Mouse (Mus musculus): ENCODE measurements around the gene Pax9. TPM values are rescaled to one million over a fixed set of nuclear protein-coding genes. Genes with fewer than 3 reads are reported as not detected.

Pax9 gene
- not detected for total RNA-seq (2021)
- long read RNA-seq, experiment 1, result 0 reads
- long read RNA-seq, experiment 2, result 0 reads

DNA sequence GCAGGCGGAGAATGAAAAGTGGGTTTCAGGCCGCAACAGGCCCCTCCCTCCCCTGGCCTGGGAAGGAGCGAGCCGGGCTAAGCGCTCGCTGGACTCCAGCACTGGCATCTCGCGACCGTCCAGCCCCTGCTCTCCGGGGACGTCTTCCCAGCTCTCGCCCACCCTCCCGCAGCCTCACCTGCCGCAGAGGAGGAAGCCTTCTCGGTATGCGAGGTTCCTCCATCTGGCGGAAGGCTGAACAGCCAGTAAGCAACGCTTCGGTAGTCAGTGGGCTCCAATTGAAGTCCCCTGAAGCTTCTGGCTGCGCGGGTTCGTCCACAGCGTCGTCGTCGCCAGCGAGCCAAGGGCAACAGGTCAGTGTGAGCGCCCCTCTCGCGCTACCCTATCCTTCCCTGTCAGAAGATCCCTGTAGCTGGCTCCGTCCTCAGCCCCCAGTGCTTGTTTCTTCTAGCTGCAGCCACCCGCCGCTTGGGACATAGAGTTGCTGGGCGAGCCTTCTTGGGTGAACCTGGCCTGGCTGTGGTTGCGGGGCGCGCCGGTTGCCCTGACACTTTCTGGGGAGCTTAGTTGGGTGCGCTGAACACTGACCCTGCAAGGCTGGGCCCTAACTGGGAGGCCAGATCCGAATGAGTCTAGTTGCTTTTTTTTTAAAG lies at the start of gene Pax9:
TSS of gene Pax9 (plus strand) at position 341 of the 653 bp plus-strand sequence.
- Histone ChIP-seq H3K4me3 (no peak within 1 kb of the TSS), H3K27ac (no peak within 1 kb of the TSS)
- no peak for TF ChIP-seq CTCF (conservative IDR thresholded peaks at IDR 0.05)
- no peak for DNase-seq (ENCODE audit: low spot score in 2 of 2)

DNA sequence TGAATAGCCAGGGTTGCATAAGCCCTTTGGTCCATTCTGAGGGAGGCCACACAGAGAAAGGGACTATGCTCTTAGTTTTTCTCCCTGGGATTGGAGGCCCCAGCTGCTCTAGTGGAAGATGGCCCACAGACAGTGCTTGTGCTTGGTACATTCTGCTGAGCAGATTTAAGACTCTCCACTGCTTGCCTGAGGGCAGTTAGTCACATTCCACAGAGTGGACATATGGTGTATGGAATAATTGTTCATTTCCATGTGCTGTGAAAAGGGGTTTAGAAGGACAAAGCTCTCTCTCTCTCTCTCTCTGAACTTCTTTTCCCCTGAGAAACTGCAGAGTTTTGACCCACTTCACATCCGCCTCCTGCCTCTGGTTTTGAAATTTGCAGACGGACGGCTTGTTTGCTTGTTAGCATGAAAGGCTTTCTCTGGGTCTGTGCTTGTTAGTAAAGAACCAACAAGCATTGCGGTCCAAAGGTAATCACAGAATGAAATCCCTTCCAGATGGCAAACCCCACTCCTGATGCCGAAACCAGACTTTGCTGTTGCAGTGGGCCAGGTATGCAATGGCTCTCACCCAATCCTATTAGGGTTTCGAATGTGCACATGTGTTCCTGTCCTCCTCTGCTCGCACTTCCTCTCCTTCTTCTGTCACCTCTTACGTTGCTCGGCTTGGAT lies 22.0 kb upstream of the Pax9 start:
- no peak for TF ChIP-seq CTCF (conservative IDR thresholded peaks at IDR 0.05)
- Histone ChIP-seq H3K27ac (no peak overlapping the region), H3K4me3 (no peak overlapping the region)
- DNase-seq (ENCODE audit: low spot score in 2 of 2), result no peak

DNA sequence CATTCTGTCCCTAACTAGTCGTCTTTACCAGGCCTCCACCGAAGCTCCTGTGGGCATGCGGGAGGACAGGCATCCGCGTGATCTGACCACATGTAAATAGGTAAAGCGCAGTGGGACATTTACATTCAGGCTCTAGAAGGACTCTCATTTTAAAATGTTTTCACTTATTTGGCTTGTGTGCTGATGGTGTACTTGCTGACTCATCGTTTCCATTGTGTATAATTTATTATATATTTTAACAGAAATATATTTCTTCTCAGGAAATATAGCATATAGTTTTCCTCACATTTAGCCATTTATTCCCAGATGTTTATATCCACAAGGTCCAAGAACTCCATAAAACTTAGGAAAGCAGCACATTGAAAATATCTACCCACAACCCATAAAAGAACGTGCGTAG lies 20.8 kb upstream of the Pax9 start:
- TF ChIP-seq CTCF (conservative IDR thresholded peaks at IDR 0.05), result no peak
- no peak overlapping the region for H3K4me3 ChIP-seq
- DNase-seq (ENCODE audit: low spot score in 2 of 2), result no peak

DNA sequence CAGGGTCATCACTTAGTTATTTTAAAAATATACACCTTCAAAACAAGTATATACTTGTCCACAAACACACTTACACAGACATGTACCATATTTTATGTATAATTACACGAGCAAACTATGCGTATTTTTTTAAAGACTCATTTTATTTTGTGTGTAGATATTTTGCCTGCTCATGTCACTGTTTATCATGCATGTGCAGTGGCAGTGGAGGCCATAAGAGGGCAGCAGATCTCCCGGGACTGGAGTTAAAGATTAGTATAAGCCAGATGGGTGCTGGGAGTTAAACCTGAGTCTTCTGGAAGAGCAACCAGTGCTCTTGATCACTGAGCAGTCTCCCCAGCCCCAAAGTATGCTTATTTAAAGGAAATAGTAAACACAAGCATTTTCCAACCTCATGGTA lies 16.8 kb upstream of the Pax9 start:
- DNase-seq (ENCODE audit: low spot score in 2 of 2), result no peak
- Histone ChIP-seq H3K4me3 (no peak overlapping the region), H3K27ac (no peak overlapping the region)
- peak; percentile 77 for TF ChIP-seq CTCF (conservative IDR thresholded peaks at IDR 0.05)

More for the DNA sequence above, 20.8 kb upstream of the Pax9 start:
- H3K27ac ChIP-seq, result no peak overlapping the region

DNA sequence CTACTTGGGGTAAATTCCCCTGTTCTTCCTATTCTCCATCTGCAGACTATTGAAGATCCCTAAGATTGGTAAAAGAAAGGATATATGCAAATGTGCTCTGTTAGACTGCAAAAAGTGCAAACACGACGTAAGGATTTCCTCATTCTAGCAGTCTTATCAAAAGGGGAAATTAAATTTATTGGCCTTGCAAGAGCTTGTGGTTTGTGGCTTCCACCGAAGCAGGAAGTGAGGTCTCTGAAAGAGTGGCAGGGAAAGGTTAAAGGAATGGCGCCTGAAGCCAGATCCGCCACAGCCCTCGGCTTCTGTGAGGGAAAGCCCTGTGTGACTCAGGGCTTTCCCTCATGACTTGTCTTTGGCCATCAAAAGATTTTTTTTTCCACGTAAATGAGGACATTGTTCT lies 13.9 kb upstream of the Pax9 start:
- Histone ChIP-seq H3K27ac (no peak overlapping the region), H3K4me3 (no peak overlapping the region)
- DNase-seq (ENCODE audit: low spot score in 2 of 2), result no peak
- TF ChIP-seq CTCF (conservative IDR thresholded peaks at IDR 0.05), result no peak

DNA sequence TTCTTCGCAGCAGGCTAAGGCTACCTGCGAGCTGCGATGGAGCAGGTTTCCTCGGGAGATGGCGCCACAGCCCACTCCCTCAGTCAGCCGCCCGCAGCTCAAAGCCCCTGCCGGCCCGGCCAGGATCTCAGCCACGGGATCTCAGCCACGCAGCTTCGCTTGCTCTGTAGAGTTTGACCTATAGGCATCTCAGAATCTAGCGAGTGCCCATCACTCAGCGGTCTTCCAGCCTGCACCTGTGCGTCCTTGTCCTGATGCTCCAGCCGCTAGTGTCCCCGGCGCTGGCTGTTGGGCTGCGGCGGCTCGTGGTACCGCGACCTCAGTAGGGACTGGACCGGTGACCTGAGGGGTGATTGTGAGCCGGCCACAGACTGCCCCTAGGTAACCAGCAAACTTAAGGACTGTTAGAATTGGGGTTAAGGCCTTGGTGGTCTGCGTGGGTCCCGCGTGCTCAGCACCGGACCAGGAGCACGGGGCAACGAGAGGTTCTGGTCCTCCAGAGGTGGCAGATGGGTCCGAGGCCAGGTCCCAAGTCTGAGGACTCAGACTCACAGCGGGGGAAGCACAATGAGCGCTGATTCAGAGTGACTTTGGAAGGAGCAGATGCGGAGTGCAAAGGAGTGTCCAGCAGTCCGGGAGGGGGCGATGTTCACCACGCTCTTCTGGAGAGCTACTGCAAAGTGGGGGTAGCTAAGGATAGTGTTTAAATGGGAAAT lies 10.3 kb upstream of the Pax9 start:
- H3K27ac ChIP-seq, result no peak overlapping the region

DNA sequence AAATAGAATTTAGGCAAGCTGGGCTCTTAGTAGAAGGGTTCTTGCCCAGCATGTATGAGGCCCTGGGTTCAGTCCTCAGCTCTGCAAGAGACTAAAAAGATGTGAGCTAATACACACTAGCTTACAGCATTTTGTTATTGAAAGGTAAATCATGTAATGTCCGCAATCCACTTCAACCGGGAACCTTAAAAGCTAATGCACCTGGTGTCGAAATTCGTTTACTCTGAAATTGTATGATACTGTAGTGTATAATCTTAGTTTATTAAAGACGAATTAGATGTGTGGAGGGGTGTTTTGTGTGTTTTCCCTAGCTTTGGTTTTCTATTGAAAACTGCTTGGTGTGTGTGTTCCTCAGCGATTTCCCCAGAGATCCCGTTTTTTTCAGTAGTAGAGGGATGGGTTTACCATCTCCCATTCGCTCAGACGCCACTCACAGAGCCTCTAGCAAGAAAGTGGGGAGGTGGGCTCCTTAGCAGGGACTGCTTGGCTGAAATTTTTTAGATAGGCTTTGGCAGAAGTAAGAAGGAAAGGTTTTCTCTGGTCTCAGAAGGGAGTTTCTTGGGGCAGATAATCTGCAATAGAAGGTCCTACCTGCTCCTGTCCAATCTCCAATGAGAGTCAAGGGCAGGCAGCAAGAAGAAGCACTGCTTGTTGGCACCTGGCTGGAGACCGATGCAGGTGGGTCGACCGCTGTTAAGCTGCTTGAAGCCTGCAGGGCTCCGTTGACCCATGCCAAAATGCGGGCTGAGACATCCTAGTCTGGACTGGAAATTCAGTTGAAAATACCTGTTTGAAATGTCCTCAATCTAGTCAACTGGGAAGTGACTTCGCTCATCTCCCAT lies 3.7 kb upstream of the Pax9 start:
- no peak for DNase-seq (ENCODE audit: low spot score in 2 of 2)
- H3K4me3 ChIP-seq, result no peak overlapping the region
- H3K27ac ChIP-seq, result no peak overlapping the region
- TF ChIP-seq CTCF (conservative IDR thresholded peaks at IDR 0.05), result no peak

More for the DNA sequence above, 10.3 kb upstream of the Pax9 start:
- no peak for DNase-seq (ENCODE audit: low spot score in 2 of 2)
- peak; percentile 60 for TF ChIP-seq CTCF (conservative IDR thresholded peaks at IDR 0.05)
- no peak overlapping the region for H3K4me3 ChIP-seq

DNA sequence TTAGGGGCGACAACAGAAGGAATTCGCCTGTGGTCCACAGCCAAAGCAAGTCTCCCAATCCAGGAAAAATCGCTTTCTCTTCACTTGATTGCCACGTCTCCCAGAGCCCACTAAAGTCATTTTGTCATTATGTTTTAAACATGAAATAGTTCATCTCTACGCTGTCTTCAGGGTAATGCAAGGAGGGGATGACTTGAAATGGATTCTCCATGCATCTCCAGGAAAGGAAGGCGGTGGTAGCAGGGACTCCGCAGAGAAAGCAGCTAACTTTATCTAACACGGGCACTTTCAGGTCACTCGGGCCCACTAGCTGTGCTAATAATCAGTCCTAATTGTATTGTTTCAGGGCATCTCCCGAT lies 3.1 kb upstream of the Pax9 start:
- no peak for DNase-seq (ENCODE audit: low spot score in 2 of 2)
- no peak overlapping the region for H3K27ac ChIP-seq
- no peak overlapping the region for H3K4me3 ChIP-seq
- no peak for TF ChIP-seq CTCF (conservative IDR thresholded peaks at IDR 0.05)

DNA sequence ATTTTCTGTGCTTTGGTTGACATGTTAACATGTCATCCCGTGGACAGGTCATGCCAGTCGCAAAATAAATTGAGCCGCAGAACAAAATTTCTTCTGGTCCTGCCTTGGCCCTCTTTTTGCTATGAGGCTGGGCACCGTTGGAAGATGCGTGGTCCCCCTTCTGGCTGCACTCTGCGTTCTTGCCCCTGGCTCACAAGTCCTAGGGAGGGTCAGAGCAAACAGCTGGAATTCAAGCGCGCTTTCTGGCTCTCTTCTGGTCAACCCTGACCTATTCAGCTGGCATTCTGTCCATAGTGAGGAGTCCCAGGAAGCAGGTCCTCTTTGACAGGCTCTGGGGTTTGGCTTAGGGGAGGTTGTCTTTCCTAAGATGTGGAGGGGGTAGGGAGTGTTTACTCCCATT lies 2.6 kb upstream of the Pax9 start:
- TF ChIP-seq CTCF (conservative IDR thresholded peaks at IDR 0.05), result no peak
- no peak for DNase-seq (ENCODE audit: low spot score in 2 of 2)
- Histone ChIP-seq H3K27ac (no peak overlapping the region), H3K4me3 (no peak overlapping the region)

DNA sequence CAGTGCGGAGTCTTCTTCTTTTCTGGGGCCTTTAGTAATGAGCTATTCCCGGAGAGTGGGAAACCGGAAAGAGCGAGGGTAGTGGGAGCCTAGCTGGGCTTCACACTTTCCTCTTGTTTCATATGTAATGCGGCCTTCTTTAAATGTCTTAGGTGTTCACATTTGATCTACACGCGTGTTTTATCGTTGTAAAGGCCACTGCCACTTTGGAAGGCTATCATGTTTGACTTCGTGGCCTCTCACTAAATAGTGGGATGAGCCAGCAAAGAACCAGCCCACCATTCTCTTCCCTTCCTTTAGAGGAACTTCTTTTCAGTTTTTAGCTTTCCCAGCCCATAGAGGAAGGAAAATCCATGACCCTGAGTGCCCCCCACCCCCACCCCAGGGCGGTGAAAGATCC lies 2.2 kb upstream of the Pax9 start:
- DNase-seq (ENCODE audit: low spot score in 2 of 2), result no peak
- no peak overlapping the region for H3K4me3 ChIP-seq
- no peak for TF ChIP-seq CTCF (conservative IDR thresholded peaks at IDR 0.05)
- no peak overlapping the region for H3K27ac ChIP-seq

DNA sequence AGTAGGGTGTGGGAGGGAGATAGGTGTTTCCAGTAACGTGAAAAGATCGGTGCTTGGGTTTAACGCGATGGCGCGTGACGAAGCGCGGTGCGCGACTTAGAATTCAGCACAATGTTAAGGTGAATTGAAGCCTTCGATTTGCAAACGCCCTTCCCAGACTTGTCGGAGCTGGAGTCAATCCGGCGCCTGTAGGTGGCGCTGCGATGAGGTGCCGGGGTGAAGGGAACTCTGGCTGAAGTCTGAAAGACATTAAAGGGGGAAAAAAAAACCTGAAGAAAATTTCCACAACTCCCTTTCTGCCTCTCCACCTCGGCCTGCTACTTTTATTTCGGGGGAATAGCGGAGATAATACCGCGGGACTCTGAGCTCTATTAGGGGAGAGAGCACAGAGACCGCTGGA lies 1.8 kb upstream of the Pax9 start:
- Histone ChIP-seq H3K27ac (no peak overlapping the region), H3K4me3 (no peak overlapping the region)
- DNase-seq (ENCODE audit: low spot score in 2 of 2), result no peak
- TF ChIP-seq CTCF (conservative IDR thresholded peaks at IDR 0.05), result peak; percentile 56

DNA sequence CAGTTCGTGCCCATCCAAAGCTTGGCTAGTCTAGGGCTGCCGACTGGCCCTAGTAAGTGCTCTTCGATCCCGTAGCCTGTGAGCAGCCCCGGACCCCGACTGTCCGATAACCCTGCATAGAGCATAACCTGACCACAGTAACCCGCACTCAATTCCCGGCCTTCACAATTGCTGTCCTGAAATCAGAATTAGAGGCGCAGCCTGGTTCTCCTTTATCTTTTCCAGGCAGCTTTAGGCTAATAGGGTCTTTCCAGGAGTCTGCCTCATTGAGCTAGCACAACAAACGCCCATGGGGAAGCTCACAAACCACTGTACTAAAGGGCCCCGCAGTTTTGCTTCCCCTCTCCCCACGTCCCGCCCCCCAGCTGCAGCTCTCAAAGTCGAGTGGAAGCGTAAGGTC lies 1.2 kb upstream of the Pax9 start:
- no peak for DNase-seq (ENCODE audit: low spot score in 2 of 2)
- Histone ChIP-seq H3K4me3 (no peak overlapping the region), H3K27ac (no peak overlapping the region)
- TF ChIP-seq CTCF (conservative IDR thresholded peaks at IDR 0.05), result no peak

DNA sequence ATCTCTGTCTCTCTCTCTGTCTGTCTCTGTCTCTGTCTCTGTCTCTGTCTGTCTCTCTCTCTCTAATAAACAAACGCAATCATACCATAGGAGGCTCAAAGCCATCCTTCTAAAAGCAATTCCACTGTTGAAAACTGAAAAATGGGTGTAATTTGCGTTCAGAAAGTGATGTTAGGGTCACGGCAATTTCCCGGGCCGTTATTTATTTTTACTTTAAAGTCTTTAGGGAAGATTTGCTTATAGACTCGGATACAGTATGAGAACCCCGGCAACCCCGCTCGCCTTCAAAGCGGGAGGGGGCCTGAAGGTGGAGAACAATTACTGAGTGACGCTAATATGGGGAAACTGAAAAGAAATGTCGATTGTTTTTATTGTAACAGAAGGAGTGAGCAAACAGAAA lies 566 bp upstream of the Pax9 start:
- Histone ChIP-seq H3K4me3 (no peak overlapping the region), H3K27ac (no peak overlapping the region)
- TF ChIP-seq CTCF (conservative IDR thresholded peaks at IDR 0.05), result no peak
- no peak for DNase-seq (ENCODE audit: low spot score in 2 of 2)
